Mouse (Mus musculus): Measurements from ENCODE around the gene P4ha1. TPM values are rescaled to one million over a fixed set of nuclear protein-coding genes. Genes with fewer than 3 reads are reported as not detected.

P4ha1 gene
- polyA plus RNA-seq, 2 experiments = 5.1 to 9.3 TPM

DNA sequence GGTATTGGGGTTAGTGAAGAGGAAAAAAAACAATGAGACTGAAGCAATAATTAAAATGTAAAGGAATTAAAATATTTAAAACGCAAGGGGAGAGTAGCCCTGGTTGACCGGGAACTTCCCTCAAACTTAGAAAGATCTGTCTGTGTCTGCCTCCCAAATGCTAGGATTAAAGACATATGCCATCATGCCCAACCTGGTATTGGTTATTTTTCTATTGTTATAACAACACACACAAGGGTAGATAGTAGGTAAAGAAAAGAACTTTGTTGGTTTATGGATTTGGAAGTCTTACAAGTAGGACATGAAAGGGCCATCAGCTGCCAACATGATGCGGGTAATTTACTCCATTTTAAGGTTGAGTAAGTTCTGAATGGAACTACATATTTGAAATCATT, 4.2 kb downstream of the P4ha1 start:
- ATAC-seq (ENCODE audit: insufficient read depth) (no peak), DNase-seq (ENCODE audit: low read depth in 3 of 3, low spot score in 3 of 3) (no peak)
- Histone ChIP-seq H3K4me1 (replicated peaks; ENCODE audit: control insufficient read depth in 2 of 2, insufficient read depth in 2 of 2, low read length in 1 of 2) (peaks cover 16% of the 10 kb centered on the region in 2 experiments), H3K4me3 (ENCODE audit: insufficient read depth in 1 of 2, low read depth in 2 of 2, low read length in 2 of 2) (no peak overlapping the region), H3K27me3 (ENCODE audit: control insufficient read depth, insufficient read depth, low read length) (no peaks in the 10 kb centered on the region), H3K27ac (no peak overlapping the region), H3K9ac (replicated peaks) (no peak overlapping the region), H3K36me3 (replicated peaks; ENCODE audit: control insufficient read depth, insufficient read depth, low read depth) (no peaks in the 10 kb centered on the region), H3K4me2 (ENCODE audit: low read depth) (no peak overlapping the region), H3K9me3 (ENCODE audit: control insufficient read depth, low read length) (no peaks in the 10 kb centered on the region)
- 91% methylated on average over 3 of the region's 3 CpGs for WGBS (ENCODE audit: insufficient replicate concordance)
- no peak for TF ChIP-seq EP300 (IDR thresholded peaks at IDR 0.05; ENCODE audit: low read depth)
- no peak for TF ChIP-seq CTCF (IDR thresholded peaks at IDR 0.05; ENCODE audit: low read depth)

DNA sequence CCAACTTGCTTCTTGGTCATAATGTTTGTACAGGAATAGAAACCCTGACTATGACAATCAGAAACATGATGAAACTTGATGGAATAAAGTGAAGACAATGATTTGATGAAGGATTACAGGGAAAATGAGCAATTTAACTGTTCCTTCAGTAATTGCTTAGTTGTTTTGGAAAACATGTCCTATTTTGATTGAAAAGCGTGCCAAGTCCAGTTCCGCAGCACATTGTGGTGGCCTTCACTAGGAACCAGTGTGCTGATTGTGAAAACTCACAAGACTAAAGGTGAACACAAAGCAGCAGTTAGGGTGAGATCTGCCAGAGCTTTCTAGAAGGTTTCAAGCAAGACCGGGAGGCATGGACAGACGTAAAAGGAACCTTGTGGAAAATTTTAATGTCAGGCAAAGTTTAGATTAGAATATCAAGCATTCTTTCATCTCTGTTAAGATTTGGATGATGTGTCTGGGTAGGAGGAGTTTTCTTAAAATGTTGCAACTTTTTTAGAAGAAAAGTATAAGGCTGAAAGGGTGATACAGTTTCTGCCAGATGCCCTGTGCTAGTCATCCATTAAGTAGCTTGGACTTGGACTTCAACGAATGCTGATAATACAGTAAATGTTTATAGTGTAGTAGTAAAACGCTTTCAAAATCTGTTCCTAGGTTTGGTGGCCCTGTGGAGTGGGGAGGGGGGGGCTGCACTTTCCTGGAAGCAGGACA, 8.6 kb downstream of the P4ha1 start:
- Histone ChIP-seq H3K9ac (replicated peaks) (no peak overlapping the region), H3K4me3 (ENCODE audit: insufficient read depth in 1 of 2, low read depth in 2 of 2, low read length in 2 of 2) (no peak overlapping the region), H3K36me3 (replicated peaks; ENCODE audit: control insufficient read depth, insufficient read depth, low read depth) (no peaks in the 10 kb centered on the region), H3K27ac (no peak overlapping the region), H3K9me3 (ENCODE audit: control insufficient read depth, low read length) (no peaks in the 10 kb centered on the region), H3K4me1 (replicated peaks; ENCODE audit: control insufficient read depth in 2 of 2, insufficient read depth in 2 of 2, low read length in 1 of 2) (peaks cover 20 to 26% of the 10 kb centered on the region in 2 experiments), H3K4me2 (ENCODE audit: low read depth) (no peak overlapping the region), H3K27me3 (ENCODE audit: control insufficient read depth, insufficient read depth, low read length) (no peaks in the 10 kb centered on the region)
- WGBS (ENCODE audit: insufficient replicate concordance) = 78% methylated on average over 6 of the region's 6 CpGs
- DNase-seq (ENCODE audit: low read depth in 3 of 3, low spot score in 3 of 3) (no peak), ATAC-seq (ENCODE audit: insufficient read depth) (no peak)
- TF ChIP-seq CTCF (IDR thresholded peaks at IDR 0.05; ENCODE audit: low read depth) (no peak), EP300 (IDR thresholded peaks at IDR 0.05; ENCODE audit: low read depth) (no peak)

DNA sequence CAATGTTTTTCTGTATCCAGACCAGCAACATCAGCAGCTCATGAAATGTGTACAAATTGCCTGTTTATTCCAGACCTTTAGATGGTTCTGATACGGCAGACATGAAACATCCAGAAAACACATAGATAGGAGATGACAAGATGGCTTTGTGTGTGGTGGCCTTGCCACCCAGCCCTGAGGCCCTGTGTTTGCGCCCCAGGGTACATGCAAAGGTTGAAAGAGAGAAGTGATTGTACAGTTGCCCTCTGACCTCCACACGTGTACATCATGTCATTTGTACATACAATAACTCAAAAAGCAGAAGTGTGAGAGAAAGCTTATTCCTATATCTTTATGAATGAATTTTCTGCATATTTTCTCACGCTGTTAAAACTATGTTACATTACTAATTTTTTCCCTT, 10.3 kb downstream of the P4ha1 start:
- no peak for ATAC-seq (ENCODE audit: insufficient read depth)
- WGBS (ENCODE audit: insufficient replicate concordance) = 61% methylated on average over 4 of the region's 4 CpGs
- Histone ChIP-seq H3K4me2 (ENCODE audit: low read depth) (no peak overlapping the region), H3K36me3 (replicated peaks; ENCODE audit: control insufficient read depth, insufficient read depth, low read depth) (no peaks in the 10 kb centered on the region; the same call in 1 of the 2 replicates), H3K4me1 (replicated peaks; ENCODE audit: control insufficient read depth in 2 of 2, insufficient read depth in 2 of 2, low read length in 1 of 2) (peaks cover 20 to 26% of the 10 kb centered on the region in 2 experiments), H3K9ac (replicated peaks) (no peak overlapping the region), H3K4me3 (ENCODE audit: insufficient read depth in 1 of 2, low read depth in 2 of 2, low read length in 2 of 2) (no peak overlapping the region), H3K27ac (no peak overlapping the region), H3K9me3 (ENCODE audit: control insufficient read depth, low read length) (no peaks in the 10 kb centered on the region), H3K27me3 (ENCODE audit: control insufficient read depth, insufficient read depth, low read length) (no peaks in the 10 kb centered on the region)
- TF ChIP-seq EP300 (IDR thresholded peaks at IDR 0.05; ENCODE audit: low read depth) (no peak), CTCF (IDR thresholded peaks at IDR 0.05; ENCODE audit: low read depth) (no peak)
- DNase-seq (ENCODE audit: low read depth in 3 of 3, low spot score in 3 of 3) = no peak

DNA sequence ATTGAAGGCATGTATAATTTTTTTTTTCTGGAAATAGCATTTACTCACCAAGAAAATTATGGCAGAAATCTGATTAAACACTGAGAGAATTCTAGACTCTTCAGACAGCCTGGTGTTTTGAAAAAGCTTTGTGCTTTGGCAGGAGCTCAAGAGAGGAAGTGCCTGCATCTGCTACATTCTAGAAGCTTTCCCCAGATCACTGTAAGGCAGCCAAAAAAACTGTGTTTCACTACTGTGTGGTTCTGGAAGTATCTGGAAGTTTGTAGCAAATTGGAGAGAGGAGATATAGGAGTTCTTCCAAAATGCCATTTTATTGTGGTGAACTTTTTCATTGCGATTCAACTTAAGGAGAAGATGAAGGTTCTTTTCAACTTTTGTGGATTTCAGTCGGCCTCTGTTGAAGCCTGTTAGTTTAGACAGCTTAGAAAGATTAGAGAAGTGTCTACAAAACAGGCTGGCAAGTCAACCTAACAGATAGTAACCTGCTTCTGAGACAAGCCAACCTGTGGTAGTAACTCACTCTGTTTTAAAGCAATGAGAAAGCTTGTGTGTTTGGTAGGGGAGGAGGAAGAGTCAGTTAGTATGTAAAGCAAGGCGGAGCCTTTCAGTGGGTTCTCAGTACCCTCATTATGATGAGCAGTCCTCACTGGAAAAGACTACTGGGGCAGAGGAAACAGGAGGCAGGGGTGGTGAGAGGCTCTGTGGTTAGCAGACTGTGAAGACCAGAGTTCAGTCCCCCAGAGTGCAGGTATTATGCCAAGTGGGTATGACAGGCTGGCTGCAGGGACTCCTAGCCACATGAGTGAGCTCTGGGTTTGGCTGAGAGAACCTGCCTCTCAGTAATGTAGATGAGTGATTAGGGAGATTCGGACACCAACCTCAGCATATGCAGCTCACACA, 12.1 kb downstream of the P4ha1 start:
- 39% methylated on average over 4 of the region's 4 CpGs for WGBS (ENCODE audit: insufficient replicate concordance)
- ATAC-seq (ENCODE audit: insufficient read depth) = no peak

DNA sequence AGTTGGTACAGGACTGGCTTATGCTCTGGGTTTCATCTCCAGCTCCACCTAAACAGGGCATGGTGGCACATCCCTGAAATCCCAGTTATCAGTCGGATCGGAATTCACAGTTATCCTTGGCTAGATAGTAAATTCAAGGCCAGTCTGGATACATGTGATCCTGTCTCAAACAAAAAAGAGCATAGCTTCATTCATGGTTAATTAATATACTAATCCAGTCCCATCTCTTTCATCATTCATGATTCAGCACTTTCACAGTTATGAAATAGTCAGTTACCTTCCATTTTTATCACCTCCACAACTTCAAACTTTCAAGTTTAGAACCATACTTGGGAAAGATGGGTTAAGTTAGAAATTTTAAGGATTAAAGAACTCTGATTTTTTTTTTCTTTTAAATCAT, 13.0 kb downstream of the P4ha1 start:
- Histone ChIP-seq H3K9me3 (ENCODE audit: control insufficient read depth, low read length) (no peaks in the 10 kb centered on the region), H3K4me1 (replicated peaks; ENCODE audit: control insufficient read depth in 2 of 2, insufficient read depth in 2 of 2, low read length in 1 of 2) (peaks cover 13 to 16% of the 10 kb centered on the region in 2 experiments), H3K27me3 (ENCODE audit: control insufficient read depth, insufficient read depth, low read length) (no peaks in the 10 kb centered on the region), H3K27ac (no peak overlapping the region), H3K4me2 (ENCODE audit: low read depth) (no peak overlapping the region), H3K36me3 (replicated peaks; ENCODE audit: control insufficient read depth, insufficient read depth, low read depth) (peaks cover 8% of the 10 kb centered on the region), H3K9ac (replicated peaks) (no peak overlapping the region), H3K4me3 (ENCODE audit: insufficient read depth in 1 of 2, low read depth in 2 of 2, low read length in 2 of 2) (no peak overlapping the region)
- 73% methylated on average over 2 of the region's 2 CpGs for WGBS (ENCODE audit: insufficient replicate concordance)
- TF ChIP-seq EP300 (IDR thresholded peaks at IDR 0.05; ENCODE audit: low read depth) (no peak), CTCF (IDR thresholded peaks at IDR 0.05; ENCODE audit: low read depth) (no peak)
- DNase-seq (ENCODE audit: low read depth in 3 of 3, low spot score in 3 of 3) = no peak
- ATAC-seq (ENCODE audit: insufficient read depth) = no peak

More for the DNA sequence above, 12.1 kb downstream of the P4ha1 start:
- Histone ChIP-seq H3K4me2 (ENCODE audit: low read depth) (no peak overlapping the region), H3K4me1 (replicated peaks; ENCODE audit: control insufficient read depth in 2 of 2, insufficient read depth in 2 of 2, low read length in 1 of 2) (peaks cover 20 to 22% of the 10 kb centered on the region in 2 experiments), H3K27me3 (ENCODE audit: control insufficient read depth, insufficient read depth, low read length) (no peaks in the 10 kb centered on the region), H3K4me3 (ENCODE audit: insufficient read depth in 1 of 2, low read depth in 2 of 2, low read length in 2 of 2) (no peak overlapping the region), H3K9me3 (ENCODE audit: control insufficient read depth, low read length) (no peaks in the 10 kb centered on the region), H3K27ac (peak overlapping the region; percentile 27), H3K9ac (replicated peaks) (no peak overlapping the region; the same call in 1 of the 2 replicates), H3K36me3 (replicated peaks; ENCODE audit: control insufficient read depth, insufficient read depth, low read depth) (peaks cover 4% of the 10 kb centered on the region)
- DNase-seq (ENCODE audit: low read depth in 3 of 3, low spot score in 3 of 3) = no peak
- TF ChIP-seq CTCF (IDR thresholded peaks at IDR 0.05; ENCODE audit: low read depth) = no peak
- no peak for TF ChIP-seq EP300 (IDR thresholded peaks at IDR 0.05; ENCODE audit: low read depth)

Measured in liver, embryonic 14.5 days (tissue).